Mouse (Mus musculus) kidney, adult 2 months (tissue): Measurements from ENCODE around the gene Sox5.

Experiments used
- CTCF ChIP-seq: fragments of 200-500 bp; conservative IDR thresholded peaks from 2 replicates; pipeline ENCODE4 v1.5.1; 2011; ENCODE audit warnings: low read depth, mild to moderate bottlenecking, control low read depth, low read length, moderate library complexity, mixed read lengths; ENCODE audit not compliant: insufficient read depth, insufficient read length
- POLR2A ChIP-seq: fragments of 200-500 bp; IDR thresholded peaks from one replicate; pipeline ENCODE4 v1.6.1; 2011; ENCODE audit warnings: low read depth, low read length, control low read depth

DNA sequence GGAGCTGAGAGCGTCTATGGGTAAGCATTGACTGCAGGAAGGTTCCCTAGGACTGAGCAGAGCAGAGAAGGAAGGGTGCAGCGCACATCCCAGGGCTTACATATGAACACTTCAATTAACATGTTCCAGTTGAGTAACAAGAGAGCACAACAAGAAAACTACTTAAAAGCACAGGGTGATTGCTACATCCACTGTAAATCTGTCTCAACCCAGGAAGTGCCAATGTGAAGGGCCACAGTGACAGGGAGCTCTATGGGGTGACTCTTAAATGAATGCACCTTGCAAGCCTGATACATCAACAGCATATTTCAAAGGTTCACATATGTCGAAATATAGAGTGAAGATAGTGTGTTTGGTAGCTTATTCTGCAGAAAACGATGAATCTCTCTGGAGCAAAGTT lies 880.9 kb downstream of the Sox5 start:
- no peak for TF ChIP-seq POLR2A
- TF ChIP-seq CTCF, result no peak
